Mouse (Mus musculus) neural tube, embryonic 11.5 days (tissue): ENCODE data around the gene Cct8l1. TPM values are rescaled to one million over a fixed set of nuclear protein-coding genes. Genes with fewer than 3 reads are reported as not detected.

Experiments
- ATAC-seq: fragments of 200-750 bp; cut with Nextera tagmentation; 2 replicates; pipeline ENCODE4 v1.8.0; 2017; ENCODE audit warnings: moderate number of reproducible peaks, mild to moderate bottlenecking, moderate TSS enrichment, moderate library complexity; ENCODE audit not compliant: insufficient read depth, low FRiP score, low TSS enrichment
- DNase-seq: peaks from one replicate; pipeline ENCODE4 v3.0.0-alpha.2; 2015; ENCODE audit warnings: low spot score
- H3K27ac ChIP-seq: fragments of 300-500 bp; sonication (generic); 2 replicates; pipeline ENCODE4 v1.5.1; 2014; ENCODE audit warnings: low read depth, mild to moderate bottlenecking, low read length
- H3K27me3 ChIP-seq: fragments of 300-500 bp; sonication (generic); 2 replicates; pipeline ENCODE4 v1.6.1; 2014; ENCODE audit warnings: mild to moderate bottlenecking, low read length, mixed read lengths; ENCODE audit not compliant: control insufficient read depth, insufficient read depth
- H3K36me3 ChIP-seq: fragments of 300-500 bp; sonication (generic); 2 replicates; pipeline ENCODE4 v1.6.1; 2014; ENCODE audit warnings: mild to moderate bottlenecking, low read length, moderate library complexity, mixed read lengths; ENCODE audit not compliant: control insufficient read depth, insufficient read depth
- H3K4me1 ChIP-seq: fragments of 300-500 bp; sonication (generic); 2 replicates; pipeline ENCODE4 v1.6.1; 2014; ENCODE audit warnings: low read length, mixed read lengths; ENCODE audit not compliant: control insufficient read depth, insufficient read depth
- H3K4me2 ChIP-seq: fragments of 300-500 bp; sonication (generic); 2 replicates; pipeline ENCODE4 v1.6.1; 2014; ENCODE audit warnings: low read depth, mild to moderate bottlenecking, moderate library complexity
- H3K4me3 ChIP-seq: fragments of 300-500 bp; sonication (generic); 2 replicates; pipeline ENCODE4 v1.5.1; 2014; ENCODE audit warnings: low read depth, low read length
- H3K9ac ChIP-seq: fragments of 300-500 bp; sonication (generic); 2 replicates; pipeline ENCODE4 v1.6.1; 2014; ENCODE audit warnings: mild to moderate bottlenecking, low read length
- H3K9me3 ChIP-seq: fragments of 300-500 bp; sonication (generic); 2 replicates; pipeline ENCODE4 v1.6.1; 2016; ENCODE audit warnings: low read length; ENCODE audit not compliant: control insufficient read depth
- WGBS: fragments of 180-500 bp; shearing (Covaris S2); extraction: QIAGEN DNeasy Blood & Tissue Kit; methylation state at CpG from one replicate; pipeline ENCODE4 v1.1.7; 2014; 5-methylcytosine and 5-hydroxymethylcytosine counted together
- polyA plus RNA-seq: library from polyadenylated mRNA; unstranded; fragments of >200 nt; fragmentation: Nextera tagmentation; extraction: Ambion mirVana; gene quantifications from 2 replicates; pipeline ENCODE4 v1.2.1, GENCODE M21; 2014

The Cct8l1 gene
- polyA plus RNA-seq, 1 experiment from 2014 or later = not detected

DNA sequence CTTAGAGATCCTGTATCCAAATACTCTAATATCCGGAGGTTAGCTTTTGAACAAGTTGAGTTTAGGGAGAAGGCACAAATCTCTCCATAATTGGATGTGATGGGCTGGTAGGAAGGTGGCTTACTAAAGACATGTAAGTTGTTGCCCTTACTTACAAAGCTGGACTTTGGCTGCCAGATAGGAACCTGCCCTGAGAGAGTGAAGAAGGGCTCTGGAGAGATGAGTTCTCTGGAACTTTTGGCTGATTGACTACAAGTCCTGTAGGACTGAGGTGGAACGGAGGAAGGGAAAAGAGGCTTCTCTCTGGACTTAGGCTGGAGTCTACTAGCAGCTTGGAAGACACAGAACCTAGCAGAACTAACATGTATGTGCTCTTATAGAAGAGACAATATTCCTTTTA, 19.7 kb downstream of the Cct8l1 start:
- no peak for DNase-seq
- no peaks in the 10 kb centered on the region for H3K4me1 ChIP-seq
- H3K27me3 ChIP-seq = no peaks in the 10 kb centered on the region
- no peak overlapping the region for H3K27ac ChIP-seq
- no peaks in the 10 kb centered on the region for H3K36me3 ChIP-seq
- 79% methylated on average over 2 of the region's 2 CpGs for WGBS
- H3K9me3 ChIP-seq = no peaks in the 10 kb centered on the region
- no peak overlapping the region for H3K4me3 ChIP-seq
- no peak for ATAC-seq
- no peak overlapping the region for H3K9ac ChIP-seq
- no peak overlapping the region for H3K4me2 ChIP-seq

GRCm38 (mm10) chr5:25536451-25536850, 20.6 kb downstream of the Cct8l1 start:
- no peak overlapping the region for H3K9ac ChIP-seq
- 56% methylated on average over 2 of the region's 2 CpGs for WGBS

GRCm38 (mm10) chr5:25536921-25537409, 21.1 kb downstream of the Cct8l1 start:
- Histone ChIP-seq H3K36me3 (no peaks in the 10 kb centered on the region), H3K9me3 (no peaks in the 10 kb centered on the region), H3K27me3 (no peaks in the 10 kb centered on the region), H3K4me1 (no peaks in the 10 kb centered on the region), H3K4me3 (no peak overlapping the region), H3K9ac (no peak overlapping the region), H3K27ac (no peak overlapping the region), H3K4me2 (no peak overlapping the region)
- ATAC-seq (no peak), DNase-seq (no peak)
- 50% methylated on average over 6 of the region's 6 CpGs for WGBS

More at GRCm38 (mm10) chr5:25536451-25536850, 20.6 kb downstream of the Cct8l1 start:
- Histone ChIP-seq H3K4me2 (no peak overlapping the region), H3K4me1 (no peaks in the 10 kb centered on the region), H3K27me3 (no peaks in the 10 kb centered on the region), H3K4me3 (no peak overlapping the region), H3K36me3 (no peaks in the 10 kb centered on the region), H3K9me3 (no peaks in the 10 kb centered on the region), H3K27ac (no peak overlapping the region)
- DNase-seq (no peak), ATAC-seq (no peak)

DNA sequence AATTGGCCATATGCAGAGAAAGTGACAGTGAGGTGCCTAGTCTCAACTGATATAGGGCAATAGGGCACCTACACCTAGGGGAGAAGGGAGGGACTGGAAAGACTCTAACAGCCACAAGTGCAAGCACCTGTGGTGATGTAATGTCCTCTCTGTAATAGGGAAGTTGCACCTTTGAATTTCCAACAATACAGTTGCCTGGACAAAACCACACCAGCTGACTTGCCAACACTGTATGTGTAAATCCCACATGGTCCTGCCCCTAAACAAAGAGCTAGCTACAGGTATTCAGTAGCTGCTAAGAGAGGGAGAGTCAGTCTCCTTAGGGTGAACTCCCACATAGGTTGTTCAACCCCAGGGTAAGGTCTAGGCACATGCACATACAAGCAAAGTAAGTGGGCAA, 24.5 kb downstream of the Cct8l1 start:
- no peak for ATAC-seq
- H3K9ac ChIP-seq = no peak overlapping the region
- no peaks in the 10 kb centered on the region for H3K4me1 ChIP-seq
- H3K27me3 ChIP-seq = no peaks in the 10 kb centered on the region
- no peak overlapping the region for H3K4me2 ChIP-seq
- no peak overlapping the region for H3K4me3 ChIP-seq
- no peak for DNase-seq
- no peak overlapping the region for H3K27ac ChIP-seq
- no peaks in the 10 kb centered on the region for H3K9me3 ChIP-seq
- no peaks in the 10 kb centered on the region for H3K36me3 ChIP-seq

- Histone ChIP-seq H3K9me3 (no peaks in the 10 kb centered on the region), H3K4me1 (no peaks in the 10 kb centered on the region), H3K27me3 (no peaks in the 10 kb centered on the region), H3K4me2 (no peak overlapping the region), H3K27ac (no peak overlapping the region), H3K4me3 (no peak overlapping the region), H3K36me3 (no peaks in the 10 kb centered on the region), H3K9ac (no peak overlapping the region)
- WGBS = 89% methylated on average over 3 of the region's 3 CpGs
- ATAC-seq (no peak), DNase-seq (no peak)
Measured at GRCm38 (mm10) chr5:25540921-25541320, 25.1 kb downstream of the Cct8l1 start.

DNA sequence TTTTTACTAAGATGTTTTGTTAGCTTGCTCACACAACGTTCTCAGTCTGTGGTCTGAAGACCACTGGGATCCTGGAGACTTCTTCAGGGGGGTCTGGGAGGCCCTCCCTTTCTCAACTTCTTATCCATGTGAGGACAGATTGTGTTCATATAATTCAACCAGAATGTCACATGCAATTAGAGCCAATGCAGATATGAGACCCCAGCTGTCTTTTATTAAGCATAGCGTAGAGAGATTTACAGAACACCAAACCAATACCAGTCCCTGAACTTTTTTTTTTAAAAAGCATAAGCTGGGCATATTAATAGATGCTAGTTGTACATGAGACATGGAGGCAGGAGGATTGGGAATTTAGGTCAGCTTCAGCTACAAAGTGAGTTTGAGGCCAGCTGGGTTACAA, 25.8 kb downstream of the Cct8l1 start:
- no peak overlapping the region for H3K27ac ChIP-seq
- no peaks in the 10 kb centered on the region for H3K36me3 ChIP-seq
- H3K27me3 ChIP-seq = no peaks in the 10 kb centered on the region
- no peak for ATAC-seq
- WGBS = 71% methylated on average over 2 of the region's 2 CpGs
- H3K9ac ChIP-seq = no peak overlapping the region
- no peaks in the 10 kb centered on the region for H3K4me1 ChIP-seq
- no peak overlapping the region for H3K4me3 ChIP-seq
- no peak overlapping the region for H3K4me2 ChIP-seq
- no peaks in the 10 kb centered on the region for H3K9me3 ChIP-seq
- DNase-seq = no peak

DNA sequence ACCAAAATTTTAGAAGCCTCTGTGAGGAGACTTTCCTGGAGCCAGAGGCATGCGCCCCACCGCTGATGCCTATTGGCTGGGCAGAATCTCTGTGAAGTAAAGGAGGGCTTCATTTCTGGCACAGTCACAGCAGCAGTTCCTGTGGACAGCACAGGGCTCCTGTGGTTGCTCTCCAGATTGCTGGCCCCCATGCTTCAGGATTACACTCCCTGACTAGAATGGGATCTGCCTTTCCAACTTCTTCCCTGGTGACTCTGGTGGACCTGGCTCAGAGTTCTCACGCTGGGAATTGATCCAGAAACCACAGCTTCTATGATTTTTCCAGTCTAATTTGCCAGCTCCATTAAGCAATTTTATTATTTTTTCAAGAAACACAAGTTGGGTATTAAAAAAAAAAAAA, 28.2 kb downstream of the Cct8l1 start:
- Histone ChIP-seq H3K27me3 (no peaks in the 10 kb centered on the region), H3K36me3 (no peaks in the 10 kb centered on the region), H3K4me2 (no peak overlapping the region), H3K9ac (no peak overlapping the region), H3K27ac (no peak overlapping the region), H3K9me3 (no peaks in the 10 kb centered on the region), H3K4me1 (no peaks in the 10 kb centered on the region), H3K4me3 (no peak overlapping the region)
- no peak for DNase-seq
- 94% methylated on average over 3 of the region's 3 CpGs for WGBS
- ATAC-seq = no peak

GRCm38 (mm10) chr5:25544566-25544965, 28.7 kb downstream of the Cct8l1 start:
- DNase-seq = no peak
- Histone ChIP-seq H3K4me2 (no peak overlapping the region), H3K4me3 (no peak overlapping the region), H3K4me1 (no peaks in the 10 kb centered on the region), H3K27me3 (no peaks in the 10 kb centered on the region), H3K27ac (no peak overlapping the region), H3K9ac (no peak overlapping the region), H3K9me3 (no peaks in the 10 kb centered on the region), H3K36me3 (no peaks in the 10 kb centered on the region)
- ATAC-seq = no peak
- WGBS = 90% methylated on average over 5 of the region's 5 CpGs

GRCm38 (mm10) chr5:25546912-25547311, 31.0 kb downstream of the Cct8l1 start:
- no peak overlapping the region for H3K9ac ChIP-seq
- H3K27ac ChIP-seq = no peak overlapping the region
- H3K4me1 ChIP-seq = no peaks in the 10 kb centered on the region
- H3K4me3 ChIP-seq = no peak overlapping the region
- no peaks in the 10 kb centered on the region for H3K36me3 ChIP-seq
- 86% methylated on average over 2 of the region's 2 CpGs for WGBS
- DNase-seq (no peak), ATAC-seq (no peak)
- H3K27me3 ChIP-seq = no peaks in the 10 kb centered on the region
- H3K9me3 ChIP-seq = no peaks in the 10 kb centered on the region
- no peak overlapping the region for H3K4me2 ChIP-seq
